Mouse (Mus musculus) neural tube, embryonic 15.5 days (tissue): Measurements from ENCODE around the gene Adgrf1. TPM values are rescaled to one million over a fixed set of nuclear protein-coding genes. Genes with fewer than 3 reads are reported as not detected.

Source experiments
- ATAC-seq: fragments of 200-750 bp; cut with Nextera tagmentation; 2 replicates; pipeline ENCODE4 v1.8.0; 2017; ENCODE audit warnings: mild to moderate bottlenecking, moderate TSS enrichment, moderate library complexity; ENCODE audit not compliant: low FRiP score
- H3K27ac ChIP-seq: fragments of 300-500 bp; sonication (generic); replicated peaks from 2 replicates; pipeline ENCODE4 v1.5.1; 2015; ENCODE audit warnings: mild to moderate bottlenecking, inconsistent platforms
- H3K27me3 ChIP-seq: fragments of 300-500 bp; sonication (generic); replicated peaks from 2 replicates; pipeline ENCODE4 v1.6.1; 2015; ENCODE audit warnings: inconsistent platforms
- H3K36me3 ChIP-seq: fragments of 300-500 bp; sonication (generic); 2 replicates; pipeline ENCODE4 v1.6.1; 2015; ENCODE audit warnings: inconsistent platforms
- H3K4me1 ChIP-seq: fragments of 300-500 bp; sonication (generic); 2 replicates; pipeline ENCODE4 v1.6.1; 2015; ENCODE audit warnings: inconsistent platforms
- H3K4me2 ChIP-seq: fragments of 300-500 bp; sonication (generic); 2 replicates; pipeline ENCODE4 v1.6.1; 2015; ENCODE audit warnings: inconsistent platforms, mild to moderate bottlenecking, moderate library complexity
- H3K4me3 ChIP-seq: fragments of 300-500 bp; sonication (generic); replicated peaks from 2 replicates; pipeline ENCODE4 v1.5.1; 2015; ENCODE audit warnings: mild to moderate bottlenecking, inconsistent platforms
- H3K9ac ChIP-seq: fragments of 300-500 bp; sonication (generic); replicated peaks from 2 replicates; pipeline ENCODE4 v1.6.1; 2015; ENCODE audit warnings: mild to moderate bottlenecking, inconsistent platforms
- H3K9me3 ChIP-seq: fragments of 300-500 bp; sonication (generic); replicated peaks from 2 replicates; pipeline ENCODE4 v1.6.1; 2016; ENCODE audit warnings: inconsistent platforms
- WGBS: fragments of 180-500 bp; shearing (Covaris S2); methylation state at CpG from one replicate; pipeline ENCODE4 v1.1.7; 2015; ENCODE audit warnings: mixed read lengths; 5-methylcytosine and 5-hydroxymethylcytosine counted together
- polyA plus RNA-seq: library from polyadenylated mRNA; unstranded; fragments of >200 nt; fragmentation: Nextera tagmentation; extraction: Ambion mirVana; gene quantifications from 2 replicates; pipeline ENCODE4 v1.2.1, GENCODE M21; 2015

Adgrf1 gene
- not detected in 2 replicates for polyA plus RNA-seq

- H3K27ac ChIP-seq = no peak within 1 kb of the TSS
- H3K27me3 ChIP-seq = no peaks in the 10 kb centered on the region
- no peak for ATAC-seq
- H3K9me3 ChIP-seq = no peaks in the 10 kb centered on the region
- no peak within 1 kb of the TSS for H3K4me3 ChIP-seq
- WGBS = 79% methylated on average over 6 of the region's 6 CpGs
- no peak within 1 kb of the TSS for H3K9ac ChIP-seq
- H3K36me3 ChIP-seq = no peaks in the 10 kb centered on the region
- H3K4me1 ChIP-seq = no peaks in the 10 kb centered on the region
- H3K4me2 ChIP-seq = no peak within 1 kb of the TSS
These were observed at the start of gene Adgrf1 for GRCm38 (mm10) chr17:43270161-43270560. Adgrf1 (plus strand) TSS chr17:43270329.

- H3K27ac ChIP-seq = no peak overlapping the region
- no peak overlapping the region for H3K4me2 ChIP-seq
- H3K27me3 ChIP-seq = no peaks in the 10 kb centered on the region
- H3K9ac ChIP-seq = no peak overlapping the region
- WGBS = 91% methylated on average over 6 of the region's 6 CpGs
- H3K9me3 ChIP-seq = no peaks in the 10 kb centered on the region
- no peak for ATAC-seq
- H3K4me3 ChIP-seq = no peak overlapping the region
- H3K36me3 ChIP-seq = no peaks in the 10 kb centered on the region
- H3K4me1 ChIP-seq = peaks cover 14% of the 10 kb centered on the region
These were observed 44.0 kb upstream of the Adgrf1 start for GRCm38 (mm10) chr17:43226101-43226500.

GRCm38 (mm10) chr17:43229621-43230513, 40.3 kb upstream of the Adgrf1 start:
- Histone ChIP-seq H3K4me1 (peaks cover 14% of the 10 kb centered on the region), H3K27ac (peak overlapping the region; percentile 60; the same call in 1 of the 2 replicates), H3K36me3 (no peaks in the 10 kb centered on the region), H3K9me3 (no peaks in the 10 kb centered on the region), H3K9ac (peak overlapping the region; percentile 23; the same call in 1 of the 2 replicates), H3K4me2 (peak overlapping the region; percentile 55), H3K27me3 (no peaks in the 10 kb centered on the region), H3K4me3 (peak overlapping the region; percentile 22)
- 35% methylated on average over 12 of the region's 12 CpGs for WGBS
- peak; percentile 90 for ATAC-seq

- Histone ChIP-seq H3K4me1 (peaks cover 14% of the 10 kb centered on the region), H3K27me3 (no peaks in the 10 kb centered on the region), H3K4me3 (no peak overlapping the region), H3K4me2 (no peak overlapping the region), H3K9ac (no peak overlapping the region), H3K27ac (no peak overlapping the region), H3K36me3 (no peaks in the 10 kb centered on the region), H3K9me3 (no peaks in the 10 kb centered on the region)
- WGBS = 76% methylated on average over 7 of the region's 7 CpGs
- ATAC-seq = no peak
These were observed 39.3 kb upstream of the Adgrf1 start for GRCm38 (mm10) chr17:43230821-43231220.

GRCm38 (mm10) chr17:43232769-43233168, 37.4 kb upstream of the Adgrf1 start:
- Histone ChIP-seq H3K4me2 (no peak overlapping the region), H3K36me3 (no peaks in the 10 kb centered on the region), H3K27me3 (no peaks in the 10 kb centered on the region), H3K4me1 (peaks cover 14% of the 10 kb centered on the region), H3K27ac (no peak overlapping the region), H3K4me3 (no peak overlapping the region), H3K9ac (no peak overlapping the region), H3K9me3 (no peaks in the 10 kb centered on the region)
- 73% methylated on average over 6 of the region's 6 CpGs for WGBS
- ATAC-seq = no peak

- 86% methylated on average over 14 of the region's 14 CpGs for WGBS
- no peak for ATAC-seq
- H3K4me3 ChIP-seq = no peak overlapping the region
- no peaks in the 10 kb centered on the region for H3K27me3 ChIP-seq
- H3K36me3 ChIP-seq = no peaks in the 10 kb centered on the region
- H3K4me1 ChIP-seq = peaks cover 13% of the 10 kb centered on the region
- no peak overlapping the region for H3K27ac ChIP-seq
- no peak overlapping the region for H3K4me2 ChIP-seq
- no peak overlapping the region for H3K9ac ChIP-seq
- H3K9me3 ChIP-seq = no peaks in the 10 kb centered on the region
These were observed 33.4 kb upstream of the Adgrf1 start for GRCm38 (mm10) chr17:43236656-43237250.

GRCm38 (mm10) chr17:43239035-43239434, 31.1 kb upstream of the Adgrf1 start:
- Histone ChIP-seq H3K36me3 (no peaks in the 10 kb centered on the region), H3K4me1 (peaks cover 14% of the 10 kb centered on the region), H3K4me2 (no peak overlapping the region), H3K9ac (no peak overlapping the region), H3K4me3 (no peak overlapping the region), H3K9me3 (no peaks in the 10 kb centered on the region), H3K27ac (no peak overlapping the region), H3K27me3 (no peaks in the 10 kb centered on the region)
- ATAC-seq = no peak
- 78% methylated on average over 6 of the region's 6 CpGs for WGBS

- no peaks in the 10 kb centered on the region for H3K27me3 ChIP-seq
- 26% methylated on average over 10 of the region's 10 CpGs for WGBS
- no peak overlapping the region for H3K4me3 ChIP-seq
- H3K36me3 ChIP-seq = no peaks in the 10 kb centered on the region
- no peak overlapping the region for H3K4me2 ChIP-seq
- H3K27ac ChIP-seq = 0 out of 2 replicates have a peak overlapping the region, but pooled peaks have one; percentile 6
- no peak overlapping the region for H3K9ac ChIP-seq
- no peaks in the 10 kb centered on the region for H3K9me3 ChIP-seq
- ATAC-seq = peak; percentile 82
- H3K4me1 ChIP-seq = peaks cover 14% of the 10 kb centered on the region
These were observed 29.0 kb upstream of the Adgrf1 start for GRCm38 (mm10) chr17:43241134-43241533.

GRCm38 (mm10) chr17:43242609-43243008, 27.5 kb upstream of the Adgrf1 start:
- Histone ChIP-seq H3K9me3 (no peaks in the 10 kb centered on the region), H3K27me3 (no peaks in the 10 kb centered on the region), H3K4me1 (peaks cover 14% of the 10 kb centered on the region), H3K4me2 (no peak overlapping the region), H3K4me3 (no peak overlapping the region), H3K9ac (no peak overlapping the region), H3K27ac (no peak overlapping the region), H3K36me3 (no peaks in the 10 kb centered on the region)
- WGBS = 82% methylated on average over 3 of the region's 3 CpGs
- ATAC-seq = no peak

- no peaks in the 10 kb centered on the region for H3K36me3 ChIP-seq
- no peaks in the 10 kb centered on the region for H3K9me3 ChIP-seq
- H3K27me3 ChIP-seq = no peaks in the 10 kb centered on the region
- H3K4me1 ChIP-seq = peaks cover 19% of the 10 kb centered on the region
- H3K4me2 ChIP-seq = no peak overlapping the region
- ATAC-seq = no peak
- H3K4me3 ChIP-seq = no peak overlapping the region
- H3K9ac ChIP-seq = no peak overlapping the region
- no peak overlapping the region for H3K27ac ChIP-seq
- WGBS = 86% methylated on average over 6 of the region's 6 CpGs
These were observed 24.8 kb upstream of the Adgrf1 start for GRCm38 (mm10) chr17:43245364-43245763.

- Histone ChIP-seq H3K9me3 (no peaks in the 10 kb centered on the region), H3K27me3 (no peaks in the 10 kb centered on the region), H3K4me1 (peaks cover 5% of the 10 kb centered on the region), H3K27ac (no peak overlapping the region), H3K4me3 (no peak overlapping the region), H3K36me3 (no peaks in the 10 kb centered on the region), H3K4me2 (no peak overlapping the region), H3K9ac (no peak overlapping the region)
- WGBS = 92% methylated on average over 3 of the region's 3 CpGs
- no peak for ATAC-seq
These were observed 22.9 kb upstream of the Adgrf1 start for GRCm38 (mm10) chr17:43247245-43247644.

- ATAC-seq = no peak
- Histone ChIP-seq H3K36me3 (no peaks in the 10 kb centered on the region), H3K27ac (no peak overlapping the region), H3K9ac (no peak overlapping the region), H3K4me2 (no peak overlapping the region), H3K4me1 (peaks cover 5% of the 10 kb centered on the region), H3K9me3 (no peaks in the 10 kb centered on the region), H3K4me3 (no peak overlapping the region), H3K27me3 (no peaks in the 10 kb centered on the region)
- WGBS = 48% methylated on average over 3 of the region's 3 CpGs
These were observed 20.5 kb upstream of the Adgrf1 start for GRCm38 (mm10) chr17:43249645-43250044.
